Mouse (Mus musculus): ENCODE data around the gene Twf2.

Twf2 gene

GRCm38 (mm10) chr9:106179454-106179853 lies 23.5 kb upstream of the Twf2 start:
- no peak for DNase-seq (ENCODE audit: low read depth, low spot score)

DNA sequence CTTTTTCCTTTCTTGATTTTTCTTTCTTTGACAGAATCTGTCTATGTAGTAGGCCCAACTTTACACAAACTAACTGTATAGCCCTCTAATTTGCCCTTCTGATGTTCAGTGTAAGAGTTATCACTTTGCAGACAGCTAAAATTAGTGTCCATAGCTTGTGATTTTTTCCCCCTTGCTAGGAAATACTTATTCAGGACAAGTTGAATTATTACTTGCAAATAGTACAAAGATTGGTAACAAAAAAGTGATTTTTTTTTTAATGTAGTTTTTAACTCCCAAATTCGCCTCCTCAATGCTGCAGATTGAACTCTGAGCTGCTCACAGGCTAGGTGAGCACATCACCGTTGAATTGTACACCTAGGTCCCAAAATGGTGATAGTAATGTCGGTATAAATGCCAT lies 22.9 kb upstream of the Twf2 start:
- DNase-seq (ENCODE audit: low read depth, low spot score): no peak

- no peak for DNase-seq (ENCODE audit: low read depth, low spot score)
These were observed 20.8 kb upstream of the Twf2 start for GRCm38 (mm10) chr9:106182146-106182545.

GRCm38 (mm10) chr9:106183996-106184395 lies 18.9 kb upstream of the Twf2 start:
- DNase-seq (ENCODE audit: low read depth, low spot score): no peak

GRCm38 (mm10) chr9:106191355-106191754 lies 11.6 kb upstream of the Twf2 start:
- DNase-seq (ENCODE audit: low read depth, low spot score): no peak

GRCm38 (mm10) chr9:106192024-106192423 lies 10.9 kb upstream of the Twf2 start:
- DNase-seq (ENCODE audit: low read depth, low spot score): no peak

GRCm38 (mm10) chr9:106192998-106193397 lies 9.9 kb upstream of the Twf2 start:
- no peak for DNase-seq (ENCODE audit: low read depth, low spot score)

DNA sequence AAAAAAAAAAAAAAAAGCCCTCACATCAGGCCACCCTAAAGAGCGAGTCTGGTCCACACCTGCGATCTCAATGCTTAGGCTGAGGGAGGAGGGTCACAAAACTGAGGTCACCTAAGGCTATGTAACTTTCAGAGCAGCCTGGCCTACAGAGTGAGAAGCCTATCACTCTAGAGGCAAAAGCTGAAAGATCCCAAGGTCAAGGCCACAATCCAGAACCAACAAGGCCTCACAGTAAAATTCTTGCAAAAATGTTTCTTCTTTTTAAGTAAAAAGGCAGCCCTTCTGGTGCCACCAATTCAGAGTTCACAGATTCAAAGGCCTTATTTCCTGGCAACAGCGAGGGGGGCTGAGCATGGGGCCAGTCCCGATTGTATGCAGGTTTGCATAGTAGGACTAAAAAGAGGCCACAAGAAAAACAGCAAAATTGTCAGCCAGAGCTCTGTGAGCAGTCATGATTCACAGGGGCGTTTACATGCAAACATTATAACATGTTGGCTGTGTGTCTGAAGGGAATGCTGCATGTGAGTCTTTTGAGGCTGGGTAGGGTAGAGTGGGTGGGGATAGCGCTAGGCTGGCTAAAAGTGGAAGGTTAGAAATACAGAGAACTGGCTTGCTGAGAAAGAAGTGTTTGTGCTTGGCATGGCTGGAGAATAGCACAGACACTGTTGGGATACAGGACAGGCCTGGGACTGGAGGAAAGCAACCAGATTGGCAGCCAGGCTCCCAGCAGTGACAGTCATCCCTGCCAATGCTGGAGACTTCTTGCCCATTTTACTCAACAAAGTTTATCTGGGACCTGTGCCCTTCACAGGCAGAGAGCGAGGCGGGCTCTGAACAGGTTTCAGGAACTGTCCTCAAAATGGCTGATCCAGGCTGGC lies 8.7 kb upstream of the Twf2 start:
- DNase-seq (ENCODE audit: low read depth, low spot score): no peak

DNA sequence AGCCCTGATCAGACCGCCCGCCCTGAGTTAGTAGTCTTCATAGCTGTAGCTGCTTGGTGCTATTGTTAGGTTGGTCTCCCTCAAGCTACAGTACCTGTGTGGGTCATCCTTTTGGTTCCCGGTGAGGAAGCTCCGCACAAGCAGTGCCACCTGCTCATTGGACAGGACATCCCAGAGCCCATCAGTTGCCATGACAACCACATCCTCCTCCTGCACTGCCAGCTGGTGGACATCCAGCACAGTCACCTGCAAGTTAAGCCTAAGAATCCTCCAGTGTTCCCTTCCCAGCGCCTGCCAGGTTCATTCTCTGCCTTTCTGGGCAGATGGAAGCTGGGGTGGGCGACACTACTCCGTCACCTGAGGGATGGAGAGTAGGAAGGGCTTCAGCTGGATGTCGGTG lies 7.2 kb upstream of the Twf2 start:
- DNase-seq (ENCODE audit: low read depth, low spot score): no peak

DNA sequence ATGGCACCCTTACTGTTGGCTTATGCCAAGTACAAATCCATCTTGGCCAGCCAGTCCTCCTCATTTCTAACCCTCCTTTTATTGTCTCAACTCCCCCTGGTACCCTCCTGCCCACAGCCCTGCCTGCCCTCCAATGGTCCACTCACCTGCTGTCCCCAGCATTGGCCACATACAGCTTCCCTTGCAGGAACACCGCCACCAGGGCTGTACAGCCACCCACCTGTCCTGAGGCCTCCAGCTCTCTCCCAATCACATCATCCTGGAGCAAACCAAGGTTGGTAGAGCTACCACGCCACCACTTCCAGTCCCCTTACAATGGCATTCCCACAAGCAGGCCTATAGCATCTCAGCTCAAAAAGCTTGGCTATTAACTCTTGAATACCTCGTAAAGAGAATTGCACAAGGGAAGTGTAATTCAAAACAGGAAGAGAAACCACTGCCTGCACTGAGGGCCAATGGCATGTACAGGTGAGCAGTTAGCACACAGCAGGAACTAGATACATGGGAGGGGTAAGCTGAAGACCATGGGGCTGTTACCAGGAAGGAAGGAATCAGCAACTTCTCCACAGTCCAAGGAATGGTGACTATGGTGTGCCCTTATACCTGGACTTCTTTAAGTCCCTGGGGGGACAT lies 5.7 kb upstream of the Twf2 start:
- no peak for DNase-seq (ENCODE audit: low read depth, low spot score)

DNA sequence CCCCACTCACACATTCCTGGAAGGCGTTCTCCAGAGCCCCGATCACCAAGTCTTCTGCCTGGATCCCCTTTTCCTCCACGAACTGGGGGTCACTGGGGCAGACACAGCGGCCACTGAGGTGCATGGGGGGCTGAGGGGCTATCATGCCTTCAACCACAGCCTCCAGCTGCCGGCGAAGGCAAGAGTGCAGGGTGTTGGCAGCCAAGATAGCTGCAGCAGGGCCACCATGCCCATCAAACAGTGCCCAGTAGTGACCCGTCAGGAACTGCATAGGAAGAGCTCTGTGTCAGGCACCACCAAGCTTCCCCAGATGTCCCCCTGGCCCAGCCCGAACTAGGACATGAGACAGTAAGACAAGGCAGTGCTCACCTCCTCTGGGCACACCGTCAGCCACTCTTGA lies 5.2 kb upstream of the Twf2 start:
- no peak for DNase-seq (ENCODE audit: low read depth, low spot score)

GRCm38 (mm10) chr9:106198962-106199458 lies 3.9 kb upstream of the Twf2 start:
- DNase-seq (ENCODE audit: low read depth, low spot score): no peak

DNA sequence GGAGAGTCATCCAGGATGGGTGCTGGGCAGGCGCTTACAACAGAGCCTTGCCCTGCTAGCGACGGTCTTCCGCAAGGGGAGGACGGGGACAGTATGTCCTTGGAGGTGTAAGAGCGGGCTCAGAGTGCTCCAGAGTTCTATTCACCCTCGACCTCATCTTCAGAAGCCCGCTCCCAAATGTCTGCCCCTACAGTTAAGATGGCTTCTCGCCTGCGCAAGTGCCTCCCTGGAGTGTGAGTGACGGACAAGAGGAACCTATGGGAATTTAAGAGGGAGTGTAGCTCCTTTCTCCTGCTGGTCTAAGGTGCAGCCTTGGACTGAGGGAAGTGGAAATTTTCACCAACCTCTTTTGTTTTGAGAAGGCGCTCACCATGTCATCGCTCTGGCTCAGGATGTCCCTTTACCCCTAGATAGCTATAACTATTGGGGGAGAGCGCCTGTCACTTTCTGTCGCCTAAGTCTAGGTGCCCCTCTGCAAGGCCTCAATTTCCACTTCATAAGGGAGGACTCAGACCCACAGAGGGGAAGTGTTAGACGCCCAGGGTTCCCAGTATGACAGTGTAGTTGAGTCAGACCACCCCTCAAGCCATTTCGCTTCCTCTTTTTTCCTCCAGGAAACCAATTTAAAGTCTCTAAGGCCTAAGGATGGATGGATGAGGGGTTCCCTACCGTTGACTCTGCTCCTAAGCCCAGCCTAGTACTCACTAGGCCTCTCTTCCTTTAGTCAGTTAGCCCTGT lies 3.2 kb upstream of the Twf2 start, which contains the start of gene Ppm1m:
Gene Ppm1m, minus strand, starts transcription at position 212 of the 738 bp plus-strand sequence.
- DNase-seq (ENCODE audit: low read depth, low spot score): no peak

- no peak for DNase-seq (ENCODE audit: low read depth, low spot score)
These were observed 1.0 kb upstream of the Twf2 start for GRCm38 (mm10) chr9:106201895-106202294.

DNA sequence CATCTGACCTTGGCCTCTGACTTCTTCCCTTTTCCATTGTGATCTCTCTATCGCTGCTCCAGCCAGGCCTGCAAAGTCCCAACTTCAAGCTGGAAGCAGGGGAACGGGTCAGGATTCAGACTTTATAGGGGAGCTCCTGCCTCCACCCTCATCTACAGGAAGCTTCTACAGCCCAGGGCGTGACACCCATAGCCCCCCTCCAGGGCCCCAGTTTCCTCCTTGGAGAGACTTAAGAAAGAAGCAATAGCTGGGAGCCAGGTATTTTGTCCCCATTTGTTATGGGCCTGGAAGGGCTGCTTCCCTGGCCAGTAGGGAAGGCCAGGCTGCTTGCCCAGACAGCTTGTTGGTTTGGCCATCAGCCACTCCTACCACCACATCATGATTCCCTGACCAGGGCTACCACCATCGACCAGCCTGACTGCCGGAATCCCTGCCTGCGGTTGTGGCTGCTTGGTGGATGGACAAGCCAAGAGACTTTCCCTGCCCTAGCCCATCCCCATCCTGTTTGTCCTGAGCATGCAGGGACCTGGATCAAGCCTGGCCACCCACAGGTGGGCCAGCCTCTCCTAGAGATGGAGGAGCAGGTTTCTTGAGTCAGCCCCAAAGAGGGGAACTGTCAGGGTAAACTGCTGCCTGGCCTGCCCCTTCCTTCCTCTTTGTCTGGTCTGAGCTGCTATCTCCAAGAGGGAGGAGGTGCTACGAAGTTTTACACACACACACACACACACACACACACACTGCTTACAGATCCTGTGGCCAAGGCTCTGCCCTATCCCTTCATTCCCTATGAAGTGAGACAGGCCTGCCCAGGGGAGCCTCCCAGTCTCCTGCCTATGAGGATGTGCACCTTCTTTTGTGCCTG lies 1.3 kb downstream of the Twf2 start:
- DNase-seq (ENCODE audit: low read depth, low spot score): no peak

- DNase-seq (ENCODE audit: low read depth, low spot score): no peak
These were observed 2.9 kb downstream of the Twf2 start for GRCm38 (mm10) chr9:106205713-106206290.

DNA sequence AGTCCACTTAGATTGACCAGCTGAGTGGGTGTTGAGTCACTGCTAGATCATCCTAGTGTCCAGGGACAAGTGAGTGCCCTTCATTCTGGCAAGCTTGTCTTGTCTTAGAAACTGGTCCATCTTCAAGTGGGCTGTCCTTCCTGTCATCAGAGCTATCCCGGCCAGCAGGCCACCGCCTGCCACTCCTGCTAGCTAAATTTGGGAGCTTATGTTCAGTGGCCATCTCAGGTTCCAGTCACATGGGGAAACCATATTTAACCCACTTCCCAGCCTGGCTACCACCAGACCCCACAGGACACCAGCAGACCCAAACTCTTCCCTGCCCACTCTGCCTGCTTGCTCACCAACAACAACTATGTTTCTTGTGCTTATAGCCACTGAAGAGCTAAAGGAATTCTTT lies 3.6 kb downstream of the Twf2 start:
- DNase-seq (ENCODE audit: low read depth, low spot score): no peak

GRCm38 (mm10) chr9:106208181-106208580 lies 5.3 kb downstream of the Twf2 start:
- no peak for DNase-seq (ENCODE audit: low read depth, low spot score)

DNA sequence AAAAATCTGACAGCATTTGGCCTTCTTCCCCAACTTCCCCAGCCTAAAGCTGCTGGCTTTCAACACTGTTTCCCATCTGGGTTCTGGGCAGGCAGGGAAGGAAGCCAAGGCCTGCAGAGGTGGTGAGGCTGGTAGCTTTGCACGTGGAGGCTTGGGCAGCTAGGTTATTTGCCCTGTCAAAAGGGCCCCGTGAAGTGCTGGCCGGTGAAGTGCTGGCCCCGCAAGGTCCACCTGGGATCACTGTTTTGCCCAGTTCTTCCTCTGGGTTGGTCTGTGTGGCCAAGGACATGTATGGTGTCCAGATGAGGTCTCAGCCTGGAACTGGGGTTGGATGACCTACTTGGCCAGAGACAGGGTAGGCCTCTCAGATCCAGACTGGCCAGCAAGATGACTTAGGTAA lies 7.0 kb downstream of the Twf2 start:
- DNase-seq (ENCODE audit: low read depth, low spot score): no peak

DNA sequence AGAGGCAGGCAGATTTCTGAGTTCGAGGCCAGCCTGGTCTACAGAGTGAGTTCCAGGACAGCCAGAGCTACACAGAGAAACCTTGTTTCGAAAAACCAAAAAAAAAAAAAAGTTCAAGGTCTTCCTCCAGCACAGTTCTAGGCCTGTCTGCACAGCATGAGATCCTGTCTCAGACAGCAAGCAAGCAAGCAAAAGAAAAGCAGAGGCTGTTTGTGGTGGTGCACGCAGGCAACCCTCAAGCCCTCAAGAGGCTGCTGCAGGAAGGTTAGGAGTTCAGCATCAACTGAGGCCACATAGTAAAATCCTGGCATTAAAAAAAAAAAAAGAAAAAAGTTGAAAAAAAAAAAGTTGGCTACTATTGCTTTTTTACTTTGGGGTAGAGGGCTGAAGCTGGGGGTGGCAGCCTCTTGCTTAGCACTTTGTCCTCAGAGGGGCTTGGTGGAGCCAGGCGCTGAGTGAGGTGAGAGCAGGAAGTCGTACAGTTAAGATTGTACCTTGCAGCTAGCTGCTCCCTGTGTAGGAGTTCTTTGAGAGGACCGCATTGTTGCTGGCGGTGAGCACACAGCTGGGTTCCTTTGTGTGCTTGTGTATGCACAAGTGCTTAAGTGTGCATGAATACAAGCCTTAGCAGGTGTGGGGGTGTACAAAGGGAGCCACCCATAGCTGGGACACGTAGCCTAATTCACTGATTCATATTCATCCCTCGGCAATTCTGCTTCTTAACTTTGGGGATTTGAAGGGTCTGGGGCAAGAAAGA lies 8.1 kb downstream of the Twf2 start:
- DNase-seq (ENCODE audit: low read depth, low spot score): no peak
